Mouse (Mus musculus) liver, embryonic 11.5 days (tissue): ENCODE data around the gene Hnmt. TPM values are rescaled to one million over a fixed set of nuclear protein-coding genes. Genes with fewer than 3 reads are reported as not detected.
A peak's percentile ranks its signal among the peaks of the same experiment; 100 is the strongest.

Source experiments
- ATAC-seq: fragments of 200-750 bp; cut with Nextera tagmentation; replicated peaks from 2 replicates; pipeline ENCODE4 v1.8.0; 2017; ENCODE audit warnings: moderate number of reproducible peaks, mild to moderate bottlenecking, moderate TSS enrichment, moderate library complexity; ENCODE audit not compliant: low FRiP score
- DNase-seq: peaks from one replicate; pipeline ENCODE4 v3.0.0-alpha.2; 2017; ENCODE audit warnings: low spot score
- H3K27ac ChIP-seq: fragments of 300-500 bp; sonication (generic); 2 replicates; pipeline ENCODE4 v1.5.1; 2014; ENCODE audit warnings: mild to moderate bottlenecking, low read depth, low read length, control low read depth
- H3K27me3 ChIP-seq: fragments of 300-500 bp; sonication (generic); replicated peaks from 2 replicates; pipeline ENCODE4 v1.6.1; 2014; ENCODE audit warnings: low read length, mixed read lengths; ENCODE audit not compliant: control insufficient read depth, insufficient read depth
- H3K36me3 ChIP-seq: fragments of 300-500 bp; sonication (generic); 2 replicates; pipeline ENCODE4 v1.6.1; 2014; ENCODE audit warnings: mild to moderate bottlenecking, low read length, moderate library complexity, mixed read lengths; ENCODE audit not compliant: control insufficient read depth, insufficient read depth
- H3K4me1 ChIP-seq: fragments of 300-500 bp; sonication (generic); replicated peaks from 2 replicates; pipeline ENCODE4 v1.6.1; 2014; ENCODE audit warnings: low read length, mixed read lengths; ENCODE audit not compliant: control insufficient read depth, insufficient read depth
- H3K4me2 ChIP-seq: fragments of 300-500 bp; sonication (generic); 2 replicates; pipeline ENCODE4 v1.6.1; 2014; ENCODE audit warnings: mild to moderate bottlenecking, control low read depth, moderate library complexity
- H3K4me3 ChIP-seq: fragments of 300-500 bp; sonication (generic); 2 replicates; pipeline ENCODE4 v1.5.1; 2014; ENCODE audit warnings: low read depth, low read length, control low read depth
- H3K9ac ChIP-seq: fragments of 300-500 bp; sonication (generic); 2 replicates; pipeline ENCODE4 v1.6.1; 2014; ENCODE audit warnings: low read depth, low read length, control low read depth
- H3K9me3 ChIP-seq: fragments of 300-500 bp; sonication (generic); 2 replicates; pipeline ENCODE4 v1.6.1; 2016; ENCODE audit warnings: low read length, inconsistent platforms, mixed read lengths; ENCODE audit not compliant: control insufficient read depth
- WGBS: fragments of 180-500 bp; shearing (Covaris S2); extraction: QIAGEN DNeasy Blood & Tissue Kit; methylation state at CpG from one replicate; pipeline ENCODE4 v1.1.7; 2014; 5-methylcytosine and 5-hydroxymethylcytosine counted together
- polyA plus RNA-seq: library from polyadenylated mRNA; unstranded; fragments of >200 nt; fragmentation: Nextera tagmentation; extraction: Ambion mirVana; gene quantifications from 2 replicates; pipeline ENCODE4 v1.2.1, GENCODE M21; 2014

Hnmt gene
- polyA plus RNA-seq: 1.1 and 1.4 TPM in 2 replicates

GRCm38 (mm10) chr2:24049344-24049990, at the start of gene Hnmt:
Gene Hnmt (minus strand): TSS chr2:24049394.
- H3K9me3 ChIP-seq: no peaks in the 10 kb centered on the region
- 54% methylated on average over 7 of the region's 7 CpGs for WGBS
- H3K4me3 ChIP-seq: peak within 1 kb of the TSS; percentile 36
- H3K27ac ChIP-seq: no peak within 1 kb of the TSS
- H3K27me3 ChIP-seq: no peaks in the 10 kb centered on the region
- ATAC-seq: no peak
- H3K36me3 ChIP-seq: no peaks in the 10 kb centered on the region
- H3K9ac ChIP-seq: peak within 1 kb of the TSS; percentile 37; the same call in 1 of the 2 replicates
- H3K4me2 ChIP-seq: peak within 1 kb of the TSS; percentile 68
- no peak for DNase-seq
- peaks cover 2% of the 10 kb centered on the region; the same call in 1 of the 2 replicates for H3K4me1 ChIP-seq

- DNase-seq (no peak), ATAC-seq (no peak)
- H3K9me3 ChIP-seq: no peaks in the 10 kb centered on the region
- H3K4me1 ChIP-seq: no peaks in the 10 kb centered on the region
- no peak within 1 kb of the TSS for H3K4me3 ChIP-seq
- no peak within 1 kb of the TSS for H3K9ac ChIP-seq
- no peaks in the 10 kb centered on the region for H3K27me3 ChIP-seq
- no peaks in the 10 kb centered on the region for H3K36me3 ChIP-seq
- no peak within 1 kb of the TSS for H3K27ac ChIP-seq
- 53% methylated on average over 4 of the region's 4 CpGs for WGBS
- no peak within 1 kb of the TSS for H3K4me2 ChIP-seq
Observed at GRCm38 (mm10) chr2:24096495-24096894, 47.3 kb upstream of the Hnmt start, which contains the start of gene Tbpl2. Gene Tbpl2 (minus strand): TSS chr2:24096595.

- no peak for ATAC-seq
- 74% methylated on average over 1 of the region's 1 CpGs for WGBS
Observed at GRCm38 (mm10) chr2:24090921-24091320, 41.7 kb upstream of the Hnmt start.

GRCm38 (mm10) chr2:24050459-24050858, 1.3 kb upstream of the Hnmt start:
- Histone ChIP-seq H3K4me3 (no peak overlapping the region), H3K36me3 (no peaks in the 10 kb centered on the region), H3K4me1 (peaks cover 2% of the 10 kb centered on the region; the same call in 1 of the 2 replicates), H3K4me2 (no peak overlapping the region), H3K27me3 (no peaks in the 10 kb centered on the region), H3K27ac (no peak overlapping the region), H3K9me3 (no peaks in the 10 kb centered on the region), H3K9ac (no peak overlapping the region)
- ATAC-seq (no peak), DNase-seq (no peak)
- WGBS: 67% methylated on average over 3 of the region's 3 CpGs

More at GRCm38 (mm10) chr2:24090921-24091320, 41.7 kb upstream of the Hnmt start:
- DNase-seq: no peak
- H3K27me3 ChIP-seq: no peaks in the 10 kb centered on the region
- H3K9me3 ChIP-seq: no peaks in the 10 kb centered on the region
- H3K4me2 ChIP-seq: no peak overlapping the region
- no peaks in the 10 kb centered on the region for H3K4me1 ChIP-seq
- H3K4me3 ChIP-seq: no peak overlapping the region
- no peaks in the 10 kb centered on the region for H3K36me3 ChIP-seq
- H3K27ac ChIP-seq: no peak overlapping the region
- H3K9ac ChIP-seq: no peak overlapping the region

GRCm38 (mm10) chr2:24048480-24049097, 605 bp downstream of the Hnmt start:
- peak overlapping the region; percentile 36 for H3K4me3 ChIP-seq
- H3K4me2 ChIP-seq: peak overlapping the region; percentile 68
- WGBS: 12% methylated on average over 16 of the region's 16 CpGs
- no peak overlapping the region for H3K27ac ChIP-seq
- ATAC-seq (peak; percentile 45; the same call in 1 of the 2 replicates), DNase-seq (no peak)
- H3K9me3 ChIP-seq: no peaks in the 10 kb centered on the region
- H3K9ac ChIP-seq: peak overlapping the region; percentile 37; the same call in 1 of the 2 replicates
- no peaks in the 10 kb centered on the region for H3K36me3 ChIP-seq
- H3K27me3 ChIP-seq: no peaks in the 10 kb centered on the region
- H3K4me1 ChIP-seq: peaks cover 2% of the 10 kb centered on the region; the same call in 1 of the 2 replicates

- peak overlapping the region; percentile 36 for H3K4me3 ChIP-seq
- peaks cover 2% of the 10 kb centered on the region; the same call in 1 of the 2 replicates for H3K4me1 ChIP-seq
- H3K36me3 ChIP-seq: no peaks in the 10 kb centered on the region
- H3K4me2 ChIP-seq: peak overlapping the region; percentile 68
- WGBS: 62% methylated on average over 6 of the region's 6 CpGs
- no peaks in the 10 kb centered on the region for H3K27me3 ChIP-seq
- H3K9ac ChIP-seq: no peak overlapping the region
- ATAC-seq (no peak), DNase-seq (no peak)
- no peak overlapping the region for H3K27ac ChIP-seq
- no peaks in the 10 kb centered on the region for H3K9me3 ChIP-seq
Observed at GRCm38 (mm10) chr2:24047551-24048479, 1.4 kb downstream of the Hnmt start.

- Histone ChIP-seq H3K27ac (no peak overlapping the region), H3K4me2 (no peak overlapping the region), H3K4me1 (no peaks in the 10 kb centered on the region), H3K9ac (no peak overlapping the region), H3K4me3 (no peak overlapping the region), H3K36me3 (no peaks in the 10 kb centered on the region), H3K27me3 (no peaks in the 10 kb centered on the region), H3K9me3 (no peaks in the 10 kb centered on the region)
- ATAC-seq: no peak
- WGBS: 80% methylated on average over 1 of the region's 1 CpGs
- DNase-seq: no peak
Observed at GRCm38 (mm10) chr2:24042901-24043300, 6.3 kb downstream of the Hnmt start.

GRCm38 (mm10) chr2:24040531-24040930, 8.7 kb downstream of the Hnmt start:
- no peak for ATAC-seq
- Histone ChIP-seq H3K4me1 (no peaks in the 10 kb centered on the region), H3K4me2 (no peak overlapping the region), H3K9ac (no peak overlapping the region), H3K27ac (no peak overlapping the region), H3K36me3 (no peaks in the 10 kb centered on the region), H3K9me3 (no peaks in the 10 kb centered on the region), H3K4me3 (no peak overlapping the region), H3K27me3 (no peaks in the 10 kb centered on the region)
- no peak for DNase-seq
- WGBS: 85% methylated on average over 1 of the region's 1 CpGs
